Mouse (Mus musculus) forebrain, embryonic 10.5 days (tissue): ENCODE measurements around the gene Zfyve27. TPM values are rescaled to one million over a fixed set of nuclear protein-coding genes. Genes with fewer than 3 reads are reported as not detected.

ENCODE experiments used
- DNase-seq: peaks from one replicate; pipeline ENCODE4 v3.0.0-alpha.2; 2017; ENCODE audit warnings: low spot score; ENCODE audit errors: extremely low spot score
- H3K27ac ChIP-seq: fragments of 300-500 bp; sonication (generic); 2 replicates; pipeline ENCODE4 v1.5.1; 2016; ENCODE audit warnings: mild to moderate bottlenecking
- H3K27me3 ChIP-seq: fragments of 300-500 bp; sonication (generic); 2 replicates; pipeline ENCODE4 v1.6.1; 2016; ENCODE audit warnings: mild to moderate bottlenecking; ENCODE audit not compliant: poor library complexity, severe bottlenecking
- H3K36me3 ChIP-seq: fragments of 300-500 bp; sonication (generic); replicated peaks from 2 replicates; pipeline ENCODE4 v1.6.1; 2016; ENCODE audit warnings: mild to moderate bottlenecking, moderate library complexity
- H3K4me1 ChIP-seq: fragments of 300-500 bp; sonication (generic); 2 replicates; pipeline ENCODE4 v1.6.1; 2016
- H3K4me3 ChIP-seq: fragments of 300-500 bp; sonication (generic); 2 replicates; pipeline ENCODE4 v1.5.1; 2016; ENCODE audit warnings: mild to moderate bottlenecking, moderate library complexity
- H3K9me3 ChIP-seq: fragments of 300-500 bp; sonication (generic); 2 replicates; pipeline ENCODE4 v1.6.1; 2016; ENCODE audit warnings: mild to moderate bottlenecking, moderate library complexity
- WGBS: fragments of 180-500 bp; shearing (Covaris S2); methylation state at CpG from one replicate; pipeline ENCODE4 v1.1.7; 2016; 5-methylcytosine and 5-hydroxymethylcytosine counted together
- polyA plus RNA-seq: library from polyadenylated mRNA; unstranded; fragments of >200 nt; fragmentation: Nextera tagmentation; extraction: Ambion mirVana; gene quantifications from 2 replicates; pipeline ENCODE4 v1.2.1, GENCODE M21; 2016

Zfyve27 gene
- polyA plus RNA-seq, 1 experiment from 2014 or later: 27.0 TPM

- H3K27ac ChIP-seq: peak overlapping the region; percentile 88
- peaks cover 43% of the 10 kb centered on the region for H3K4me1 ChIP-seq
- no peak overlapping the region for H3K4me3 ChIP-seq
- peaks cover 18% of the 10 kb centered on the region for H3K27me3 ChIP-seq
- no peaks in the 10 kb centered on the region for H3K9me3 ChIP-seq
- DNase-seq: no peak
- 77% methylated on average over 3 of the region's 3 CpGs for WGBS
- H3K36me3 ChIP-seq: peaks cover 2% of the 10 kb centered on the region
These were observed 33.5 kb upstream of the Zfyve27 start for GRCm38 (mm10) chr19:42130294-42130606.

- peaks cover 18% of the 10 kb centered on the region for H3K27me3 ChIP-seq
- DNase-seq: no peak
- no peaks in the 10 kb centered on the region for H3K9me3 ChIP-seq
- H3K27ac ChIP-seq: no peak overlapping the region
- H3K4me1 ChIP-seq: peaks cover 47% of the 10 kb centered on the region
- H3K4me3 ChIP-seq: no peak overlapping the region
- H3K36me3 ChIP-seq: no peaks in the 10 kb centered on the region
- WGBS: 87% methylated on average over 5 of the region's 5 CpGs
These were observed 32.6 kb upstream of the Zfyve27 start for GRCm38 (mm10) chr19:42131101-42131500.

- Histone ChIP-seq H3K36me3 (no peaks in the 10 kb centered on the region), H3K4me3 (no peak overlapping the region), H3K4me1 (peaks cover 30% of the 10 kb centered on the region), H3K27ac (no peak overlapping the region), H3K27me3 (0 out of 2 replicates have a peak, but pooled peaks cover 5% of the 10 kb centered on the region), H3K9me3 (no peaks in the 10 kb centered on the region)
- no peak for DNase-seq
These were observed 28.7 kb upstream of the Zfyve27 start for GRCm38 (mm10) chr19:42135070-42135469.

GRCm38 (mm10) chr19:42136126-42136525 lies 27.6 kb upstream of the Zfyve27 start:
- H3K27me3 ChIP-seq: no peaks in the 10 kb centered on the region
- DNase-seq: no peak
- peaks cover 22% of the 10 kb centered on the region for H3K4me1 ChIP-seq
- H3K4me3 ChIP-seq: no peak overlapping the region
- no peaks in the 10 kb centered on the region for H3K36me3 ChIP-seq
- 27% methylated on average over 5 of the region's 5 CpGs for WGBS
- H3K27ac ChIP-seq: no peak overlapping the region
- no peaks in the 10 kb centered on the region for H3K9me3 ChIP-seq

- 94% methylated on average over 4 of the region's 4 CpGs for WGBS
- H3K4me3 ChIP-seq: no peak overlapping the region
- H3K27me3 ChIP-seq: no peaks in the 10 kb centered on the region
- no peak for DNase-seq
- no peak overlapping the region for H3K27ac ChIP-seq
- H3K4me1 ChIP-seq: peaks cover 19% of the 10 kb centered on the region
- no peaks in the 10 kb centered on the region for H3K9me3 ChIP-seq
- no peaks in the 10 kb centered on the region for H3K36me3 ChIP-seq
These were observed 26.5 kb upstream of the Zfyve27 start for GRCm38 (mm10) chr19:42137167-42137672.

- WGBS: 90% methylated on average over 15 of the region's 15 CpGs
- Histone ChIP-seq H3K4me1 (peaks cover 19% of the 10 kb centered on the region), H3K27me3 (no peaks in the 10 kb centered on the region), H3K9me3 (no peaks in the 10 kb centered on the region), H3K27ac (no peak overlapping the region), H3K36me3 (no peaks in the 10 kb centered on the region), H3K4me3 (no peak overlapping the region)
- no peak for DNase-seq
These were observed 25.1 kb upstream of the Zfyve27 start for GRCm38 (mm10) chr19:42138517-42139285.

- Histone ChIP-seq H3K9me3 (no peaks in the 10 kb centered on the region), H3K4me3 (no peak overlapping the region), H3K36me3 (no peaks in the 10 kb centered on the region), H3K27ac (no peak overlapping the region), H3K27me3 (peaks cover 1% of the 10 kb centered on the region; the same call in 1 of the 2 replicates), H3K4me1 (peaks cover 19% of the 10 kb centered on the region)
- WGBS: 83% methylated on average over 5 of the region's 5 CpGs
- DNase-seq: no peak
These were observed 23.8 kb upstream of the Zfyve27 start for GRCm38 (mm10) chr19:42139724-42140517.

- H3K36me3 ChIP-seq: no peaks in the 10 kb centered on the region
- H3K9me3 ChIP-seq: no peaks in the 10 kb centered on the region
- WGBS: 76% methylated on average over 3 of the region's 3 CpGs
- no peak overlapping the region for H3K4me3 ChIP-seq
- peaks cover 3% of the 10 kb centered on the region for H3K4me1 ChIP-seq
- peaks cover 22% of the 10 kb centered on the region for H3K27me3 ChIP-seq
- DNase-seq: no peak
- H3K27ac ChIP-seq: no peak overlapping the region
These were observed 21.8 kb upstream of the Zfyve27 start for GRCm38 (mm10) chr19:42141998-42142397.

- Histone ChIP-seq H3K27me3 (peaks cover 26% of the 10 kb centered on the region), H3K4me1 (peaks cover 9% of the 10 kb centered on the region), H3K4me3 (no peak overlapping the region), H3K27ac (no peak overlapping the region), H3K9me3 (no peaks in the 10 kb centered on the region), H3K36me3 (no peaks in the 10 kb centered on the region)
- no peak for DNase-seq
- 88% methylated on average over 2 of the region's 2 CpGs for WGBS
These were observed 21.0 kb upstream of the Zfyve27 start for GRCm38 (mm10) chr19:42142757-42143156.

- H3K27me3 ChIP-seq: peaks cover 39% of the 10 kb centered on the region
- no peak overlapping the region for H3K4me3 ChIP-seq
- H3K27ac ChIP-seq: no peak overlapping the region
- peaks cover 22% of the 10 kb centered on the region for H3K4me1 ChIP-seq
- no peaks in the 10 kb centered on the region for H3K36me3 ChIP-seq
- no peak for DNase-seq
- no peaks in the 10 kb centered on the region for H3K9me3 ChIP-seq
- 69% methylated on average over 6 of the region's 6 CpGs for WGBS
These were observed 19.7 kb upstream of the Zfyve27 start for GRCm38 (mm10) chr19:42144067-42144466.

- peaks cover 45% of the 10 kb centered on the region for H3K27me3 ChIP-seq
- H3K27ac ChIP-seq: no peak overlapping the region
- whole genome bisulfite sequencing: 27% methylated on average over 8 of the region's 8 CpGs
- DNase-seq: peak; percentile 73
- no peaks in the 10 kb centered on the region for H3K36me3 ChIP-seq
- H3K9me3 ChIP-seq: no peaks in the 10 kb centered on the region
- peaks cover 28% of the 10 kb centered on the region for H3K4me1 ChIP-seq
- H3K4me3 ChIP-seq: no peak overlapping the region
These were observed 19.1 kb upstream of the Zfyve27 start for GRCm38 (mm10) chr19:42144541-42145167.

GRCm38 (mm10) chr19:42145210-42145609 lies 18.5 kb upstream of the Zfyve27 start:
- Histone ChIP-seq H3K9me3 (no peaks in the 10 kb centered on the region), H3K27ac (no peak overlapping the region), H3K27me3 (peaks cover 47% of the 10 kb centered on the region), H3K36me3 (no peaks in the 10 kb centered on the region), H3K4me1 (peaks cover 30% of the 10 kb centered on the region), H3K4me3 (no peak overlapping the region)
- WGBS: 76% methylated on average over 4 of the region's 4 CpGs
- no peak for DNase-seq

GRCm38 (mm10) chr19:42145731-42146130 lies 18.0 kb upstream of the Zfyve27 start:
- DNase-seq: no peak
- Histone ChIP-seq H3K27ac (no peak overlapping the region), H3K9me3 (no peaks in the 10 kb centered on the region), H3K4me1 (peaks cover 30% of the 10 kb centered on the region), H3K4me3 (no peak overlapping the region), H3K27me3 (peaks cover 47% of the 10 kb centered on the region), H3K36me3 (no peaks in the 10 kb centered on the region)
- WGBS: 88% methylated on average over 2 of the region's 2 CpGs
